Mouse (Mus musculus): ENCODE results near the gene Fam227b.

Gene Fam227b

GRCm38 (mm10) chr2:126151855-126152571, at the start of gene Fam227b, which contains the start of gene Dtwd1:
Fam227b (minus strand) TSS chr2:126152004.
Dtwd1 (plus strand) TSS chr2:126152141.
- DNase-seq (ENCODE audit: low spot score in 2 of 2), result peak; percentile 95 to 97

- DNase-seq (ENCODE audit: low spot score in 2 of 2), result no peak
Measured at GRCm38 (mm10) chr2:126198971-126199370, 47.2 kb upstream of the Fam227b start.

GRCm38 (mm10) chr2:126195631-126196356, 44.0 kb upstream of the Fam227b start:
- DNase-seq (ENCODE audit: low spot score in 2 of 2), result no peak

GRCm38 (mm10) chr2:126192129-126192528, 40.3 kb upstream of the Fam227b start:
- DNase-seq (ENCODE audit: low spot score in 2 of 2), result no peak

- no peak for DNase-seq (ENCODE audit: low spot score in 2 of 2)
Measured at GRCm38 (mm10) chr2:126191306-126191705, 39.5 kb upstream of the Fam227b start.

- DNase-seq (ENCODE audit: low spot score in 2 of 2), result no peak
Measured at GRCm38 (mm10) chr2:126171427-126171826, 19.6 kb upstream of the Fam227b start.

- no peak for DNase-seq (ENCODE audit: low spot score in 2 of 2)
Measured at GRCm38 (mm10) chr2:126166848-126167617, 15.2 kb upstream of the Fam227b start.

GRCm38 (mm10) chr2:126166335-126166734, 14.5 kb upstream of the Fam227b start:
- DNase-seq (ENCODE audit: low spot score in 2 of 2), result no peak

- DNase-seq (ENCODE audit: low spot score in 2 of 2), result no peak
Measured at GRCm38 (mm10) chr2:126165277-126166018, 13.6 kb upstream of the Fam227b start.

- DNase-seq (ENCODE audit: low spot score in 2 of 2), result no peak
Measured at GRCm38 (mm10) chr2:126147723-126148122, 4.1 kb downstream of the Fam227b start.

- DNase-seq (ENCODE audit: low spot score in 2 of 2), result no peak
Measured at GRCm38 (mm10) chr2:126094616-126095015, 57.2 kb downstream of the Fam227b start.

- no peak for DNase-seq (ENCODE audit: low spot score in 2 of 2)
Measured at GRCm38 (mm10) chr2:126090432-126090831, 61.4 kb downstream of the Fam227b start.

- DNase-seq (ENCODE audit: low spot score in 2 of 2), result no peak
Measured at GRCm38 (mm10) chr2:126086187-126086586, 65.6 kb downstream of the Fam227b start.

GRCm38 (mm10) chr2:126084326-126084725, 67.5 kb downstream of the Fam227b start:
- no peak for DNase-seq (ENCODE audit: low spot score in 2 of 2)

GRCm38 (mm10) chr2:126079086-126079485, 72.7 kb downstream of the Fam227b start:
- DNase-seq (ENCODE audit: low spot score in 2 of 2), result no peak

- no peak for DNase-seq (ENCODE audit: low spot score in 2 of 2)
Measured at GRCm38 (mm10) chr2:126076506-126076905, 75.3 kb downstream of the Fam227b start.

- DNase-seq (ENCODE audit: low spot score in 2 of 2), result no peak
Measured at GRCm38 (mm10) chr2:126073744-126074143, 78.1 kb downstream of the Fam227b start.

GRCm38 (mm10) chr2:126069740-126070139, 82.1 kb downstream of the Fam227b start:
- DNase-seq (ENCODE audit: low spot score in 2 of 2), result no peak

- DNase-seq (ENCODE audit: low spot score in 2 of 2), result no peak
Measured at GRCm38 (mm10) chr2:126065303-126065856, 86.4 kb downstream of the Fam227b start.

- DNase-seq (ENCODE audit: low spot score in 2 of 2), result no peak
Measured at GRCm38 (mm10) chr2:126064814-126065213, 87.0 kb downstream of the Fam227b start.

GRCm38 (mm10) chr2:126062876-126063275, 88.9 kb downstream of the Fam227b start:
- DNase-seq (ENCODE audit: low spot score in 2 of 2), result no peak

Data from right cerebral cortex, postnatal 36 days (tissue).